Mouse (Mus musculus) CH12.LX (cell line): ENCODE measurements at regions not wholly inside any gene's neighbourhood (a gene's known extent, or its start where the extent isn't known, plus 50 kb on each side); places are given as distances from the start of the nearest gene placed in this dataset.

ENCODE experiments used
- DNase-seq: peaks from one replicate; pipeline ENCODE4 v3.0.0-alpha.2; 2013; ENCODE audit errors: extremely low read depth
- H3K27ac ChIP-seq: 2 replicates; pipeline ENCODE4 v1.5.1; 2012; ENCODE audit warnings: low read depth, mild to moderate bottlenecking, control low read depth, moderate library complexity; ENCODE audit not compliant: insufficient read depth
- H3K27me3 ChIP-seq: replicated peaks from 2 replicates; pipeline ENCODE3; 2012; ENCODE audit warnings: inconsistent platforms
- H3K36me3 ChIP-seq, 2 experiments: replicated peaks in 1 of 2; 2 replicates each; pipeline versions ENCODE3 to v1.6.1; 2012; ENCODE audit warnings: inconsistent platforms in 1 of 2, low read length in 1 of 2, mild to moderate bottlenecking in 1 of 2, mixed read lengths in 1 of 2, moderate library complexity in 1 of 2; ENCODE audit not compliant: control insufficient read depth in 1 of 2, insufficient read depth in 1 of 2
- H3K4me1 ChIP-seq, 2 experiments: 2 replicates each; pipeline ENCODE4 v1.6.1; 2012; ENCODE audit warnings: inconsistent platforms in 1 of 2, moderate library complexity in 1 of 2; ENCODE audit not compliant: insufficient read depth in 2 of 2, control insufficient read depth in 1 of 2
- H3K4me2 ChIP-seq: 2 replicates; pipeline ENCODE4 v1.6.1; 2012; ENCODE audit warnings: low read depth, mild to moderate bottlenecking, control low read depth; ENCODE audit not compliant: poor library complexity, insufficient read depth, severe bottlenecking
- H3K4me3 ChIP-seq, 3 experiments: fragments of 150-350 bp in 1 of 3; sonication (generic) in 1 of 3; replicated peaks in 1 of 3; 2 replicates each; pipeline versions ENCODE3 to v1.5.1; 2011 to 2012; ENCODE audit warnings: low read depth in 2 of 3, low read length in 2 of 3, mild to moderate bottlenecking in 2 of 3, moderate library complexity in 2 of 3, control low read depth in 1 of 3, improper control_type of control experiment in 1 of 3, inconsistent platforms in 1 of 3, mixed read lengths in 1 of 3; ENCODE audit not compliant: poor library complexity in 1 of 3
- H3K79me2 ChIP-seq: replicated peaks from 2 replicates; pipeline ENCODE4 v1.6.1; 2012; ENCODE audit warnings: mild to moderate bottlenecking, moderate library complexity; ENCODE audit not compliant: control insufficient read depth, poor library complexity, insufficient read depth, severe bottlenecking; ENCODE audit errors: extremely low read depth
- H3K9ac ChIP-seq: 2 replicates; pipeline ENCODE4 v1.6.1; 2012; ENCODE audit warnings: low read depth, mild to moderate bottlenecking, control low read depth, moderate library complexity; ENCODE audit not compliant: insufficient read depth
- H3K9me3 ChIP-seq: replicated peaks from 2 replicates; pipeline ENCODE3; 2012; ENCODE audit warnings: low read length, inconsistent platforms, mixed read lengths
- BHLHE40 ChIP-seq: IDR thresholded peaks from 2 replicates; pipeline ENCODE4 v1.6.1; 2011; ENCODE audit warnings: mild to moderate bottlenecking, low read depth, low read length, improper control_type of control experiment
- CHD2 ChIP-seq: IDR thresholded peaks from 2 replicates; pipeline ENCODE4 v1.6.1; 2011; ENCODE audit warnings: low read length, improper control_type of control experiment
- E2F4 ChIP-seq: IDR thresholded peaks from 2 replicates; pipeline ENCODE4 v1.6.1; 2011; ENCODE audit warnings: low read depth, low read length, improper control_type of control experiment; ENCODE audit not compliant: insufficient replicate concordance
- EP300 ChIP-seq: IDR thresholded peaks from 2 replicates; pipeline ENCODE4 v1.6.1; 2011; ENCODE audit warnings: low read length, improper control_type of control experiment
- ETS1 ChIP-seq: conservative IDR thresholded peaks from 2 replicates; pipeline ENCODE4 v1.6.1; 2012; ENCODE audit warnings: low read depth, mild to moderate bottlenecking, inconsistent platforms, low read length, improper control_type of control experiment, moderate library complexity
- GABPA ChIP-seq: IDR thresholded peaks from 2 replicates; pipeline ENCODE4 v1.6.1; 2012; ENCODE audit warnings: low read depth, low read length, improper control_type of control experiment, inconsistent platforms; ENCODE audit not compliant: insufficient replicate concordance
- JUN ChIP-seq: IDR thresholded peaks from 2 replicates; pipeline ENCODE4 v1.6.1; 2011; ENCODE audit warnings: low read depth, mild to moderate bottlenecking, low read length, improper control_type of control experiment, moderate library complexity; ENCODE audit not compliant: insufficient read depth
- JUND ChIP-seq: conservative IDR thresholded peaks from 2 replicates; pipeline ENCODE4 v1.6.1; 2011; ENCODE audit warnings: low read depth, low read length, improper control_type of control experiment
- MAFK ChIP-seq: IDR thresholded peaks from 2 replicates; pipeline ENCODE4 v1.6.1; 2011; ENCODE audit warnings: low read length, improper control_type of control experiment; ENCODE audit not compliant: insufficient replicate concordance
- MAZ ChIP-seq: IDR thresholded peaks from 2 replicates; pipeline ENCODE4 v1.6.1; 2012; ENCODE audit warnings: low read depth, mild to moderate bottlenecking, inconsistent platforms, low read length, improper control_type of control experiment, moderate library complexity
- MXI1 ChIP-seq: IDR thresholded peaks from 2 replicates; pipeline ENCODE4 v1.6.1; 2011; ENCODE audit warnings: mild to moderate bottlenecking, low read depth, low read length, improper control_type of control experiment
- MYC ChIP-seq: IDR thresholded peaks from 2 replicates; pipeline ENCODE4 v1.6.1; 2011; ENCODE audit warnings: low read depth, mild to moderate bottlenecking, improper control_type of control experiment, low read length
- POLR2A ChIP-seq: IDR thresholded peaks from 2 replicates; pipeline ENCODE4 v1.6.1; 2011; ENCODE audit warnings: low read depth, mild to moderate bottlenecking, improper control_type of control experiment, low read length
- POLR2AphosphoS2 ChIP-seq: IDR thresholded peaks from 2 replicates; pipeline ENCODE4 v1.6.1; 2011; ENCODE audit warnings: low read depth, low read length, improper control_type of control experiment
- RCOR1 ChIP-seq: conservative IDR thresholded peaks from 2 replicates; pipeline ENCODE4 v1.6.1; 2012; ENCODE audit warnings: low read depth, mild to moderate bottlenecking, inconsistent platforms, low read length, improper control_type of control experiment
- SIN3A ChIP-seq: IDR thresholded peaks from 2 replicates; pipeline ENCODE4 v1.6.1; 2012; ENCODE audit warnings: low read length, improper control_type of control experiment, inconsistent platforms
- UBTF ChIP-seq: IDR thresholded peaks from 2 replicates; pipeline ENCODE4 v1.6.1; 2012; ENCODE audit warnings: low read depth, mild to moderate bottlenecking, inconsistent platforms, low read length, improper control_type of control experiment, moderate library complexity
- USF1 ChIP-seq: IDR thresholded peaks from 2 replicates; pipeline ENCODE4 v1.6.1; 2014; ENCODE audit warnings: low read depth, mild to moderate bottlenecking, inconsistent platforms, low read length, improper control_type of control experiment
- ZC3H11A ChIP-seq: IDR thresholded peaks from 2 replicates; pipeline ENCODE4 v1.6.1; 2012; ENCODE audit warnings: low read depth, mild to moderate bottlenecking, inconsistent platforms, low read length, improper control_type of control experiment
- ZKSCAN1 ChIP-seq: IDR thresholded peaks from 2 replicates; pipeline ENCODE4 v1.6.1; 2012; ENCODE audit warnings: low read depth, inconsistent platforms, low read length, improper control_type of control experiment, borderline replicate concordance
- ZNF384 ChIP-seq: IDR thresholded peaks from 2 replicates; pipeline ENCODE4 v1.6.1; 2012; ENCODE audit warnings: low read depth, low read length, improper control_type of control experiment, inconsistent platforms
- dilution Hi-C: fragments of 300-500 bp; cut with MboI; formaldehyde crosslinking; loops from 2 replicates; pipeline ENCODE4 v1.14.3; 2020; ENCODE audit warnings: low sequenced_read_pairs; ENCODE audit not compliant: extremely low pct_unique_long_range_greater_than_20kb, extremely low pct_ligation_motif_present
- in situ Hi-C: fragments of 300-500 bp; cut with MboI; formaldehyde crosslinking; loops from 3 replicates; pipeline ENCODE4 v1.14.3; 2019; ENCODE audit warnings: low sequenced_read_pairs, low pct_ligation_motif_present, low pct_unique_long_range_greater_than_20kb, mixed read lengths

DNA sequence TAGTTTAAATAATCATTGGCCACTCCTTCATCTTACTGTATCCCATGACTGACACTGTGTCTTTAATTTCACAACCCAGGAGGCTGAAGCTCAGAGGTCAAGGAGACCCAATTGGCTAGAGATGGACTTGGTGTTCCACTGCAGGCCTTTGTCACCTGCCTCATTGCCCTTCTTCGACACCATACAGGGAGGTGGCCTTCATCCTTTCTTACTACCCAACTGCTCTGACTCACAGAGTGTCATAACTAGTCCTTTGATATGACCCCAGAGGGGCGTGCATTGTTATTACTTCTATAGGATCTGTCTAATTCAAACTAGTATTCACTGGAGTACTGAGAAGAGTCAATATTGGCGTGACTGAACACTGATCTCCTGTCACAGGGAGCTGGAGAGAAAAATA, 236.2 kb upstream of the Ankrd55 start:
- H3K27me3 ChIP-seq: no peaks in the 10 kb centered on the region
- H3K4me1 ChIP-seq: peaks cover 0 to 3% of the 10 kb centered on the region in 2 experiments; a peak in 1 of 4 replicates
- no peaks in the 10 kb centered on the region for H3K36me3 ChIP-seq
- no peak overlapping the region for H3K4me2 ChIP-seq
- no peak overlapping the region for H3K4me3 ChIP-seq
- TF ChIP-seq MXI1 (no peak), EP300 (no peak), ZKSCAN1 (no peak), MAZ (no peak), BHLHE40 (no peak), ZC3H11A (no peak), POLR2AphosphoS2 (no peak), MYC (no peak), POLR2A (no peak), UBTF (no peak), ZNF384 (no peak), RCOR1 (no peak), SIN3A (no peak), JUN (no peak), E2F4 (no peak), CHD2 (no peak), MAFK (no peak), GABPA (no peak), JUND (no peak)
- no peaks in the 10 kb centered on the region for H3K9me3 ChIP-seq
- no peak overlapping the region for H3K9ac ChIP-seq
- dilution Hi-C loops (no loop called here), in situ Hi-C loops (no loop called here)
- H3K79me2 ChIP-seq: no peaks in the 10 kb centered on the region
- DNase-seq: no peak
- H3K27ac ChIP-seq: no peak overlapping the region

DNA sequence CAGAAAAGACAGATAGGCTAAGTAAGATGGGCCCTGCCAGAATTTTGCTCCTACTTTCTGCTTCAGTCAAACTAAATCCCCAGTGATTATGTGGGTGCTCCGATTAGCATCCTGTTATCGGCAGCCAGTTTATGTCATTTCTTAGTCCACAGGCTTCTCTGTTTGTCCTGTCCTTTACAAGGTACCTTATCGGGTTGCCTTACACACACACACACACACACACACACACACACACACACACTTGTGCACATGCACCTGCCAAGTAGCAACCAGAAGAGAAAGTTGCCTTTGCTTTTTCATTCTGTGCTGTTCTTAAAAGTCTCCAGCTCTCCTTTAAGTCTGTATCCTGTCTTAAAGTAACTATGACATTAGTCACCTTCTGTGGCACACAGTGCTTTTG, 235.8 kb upstream of the Ankrd55 start:
- H3K9me3 ChIP-seq: no peaks in the 10 kb centered on the region
- dilution Hi-C loops (no loop called here), in situ Hi-C loops (no loop called here)
- no peaks in the 10 kb centered on the region for H3K36me3 ChIP-seq
- no peak overlapping the region for H3K4me3 ChIP-seq
- H3K4me2 ChIP-seq: no peak overlapping the region
- no peak overlapping the region for H3K27ac ChIP-seq
- no peaks in the 10 kb centered on the region for H3K27me3 ChIP-seq
- TF ChIP-seq USF1 (no peak), ETS1 (no peak), JUN (no peak)
- H3K9ac ChIP-seq: no peak overlapping the region
- H3K4me1 ChIP-seq: peaks cover 0 to 3% of the 10 kb centered on the region in 2 experiments; a peak in 1 of 4 replicates
- DNase-seq: no peak
- no peaks in the 10 kb centered on the region for H3K79me2 ChIP-seq
